Mouse (Mus musculus): ENCODE measurements around the gene Emilin1. TPM values are rescaled to one million over a fixed set of nuclear protein-coding genes. Genes with fewer than 3 reads are reported as not detected.

Emilin1 gene
- total and polyA plus RNA-seq, 2 experiments from 2014 or later: 9.0 to 11.8 TPM

DNA sequence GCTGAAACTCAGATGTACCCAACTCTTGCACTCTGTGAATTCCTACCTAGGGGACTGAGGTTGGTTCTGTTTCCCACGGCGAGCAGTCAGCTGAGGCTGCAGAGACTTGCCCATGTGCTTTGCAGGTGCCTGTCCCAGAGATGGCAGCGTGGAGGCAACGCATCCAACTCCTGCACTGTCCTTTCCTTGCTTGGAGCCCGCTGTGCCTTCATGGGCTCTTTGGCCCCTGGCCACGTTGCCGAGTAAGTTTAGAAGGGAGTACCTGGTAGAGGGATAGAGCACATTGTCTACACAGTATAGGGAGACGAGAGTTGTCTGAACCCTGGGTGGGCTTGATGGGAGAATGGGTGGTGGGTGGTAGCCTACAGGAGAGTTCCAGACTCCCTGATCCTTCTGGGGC is 11.4 kb downstream of the Emilin1 start:
- no peaks in the 10 kb centered on the region for H3K9me3 ChIP-seq (ENCODE audit: low read length)
- DNase-seq (ENCODE audit: low spot score) (no peak), ATAC-seq (ENCODE audit: low FRiP score) (no peak)
- H3K36me3 ChIP-seq (ENCODE audit: insufficient read depth, low read length): no peaks in the 10 kb centered on the region
- 79% methylated on average over 8 of the region's 8 CpGs for WGBS
- no peaks in the 10 kb centered on the region for H3K4me1 ChIP-seq (ENCODE audit: insufficient read depth, low read length)
- no peak for TF ChIP-seq CTCF (IDR thresholded peaks at IDR 0.05)
- H3K9ac ChIP-seq (replicated peaks; ENCODE audit: low read length, poor library complexity, severe bottlenecking): no peak overlapping the region
- H3K27ac ChIP-seq (ENCODE audit: low read depth, low read length): no peak overlapping the region
- no peak overlapping the region for H3K4me3 ChIP-seq (ENCODE audit: low read depth, low read length)
- no peaks in the 10 kb centered on the region for H3K27me3 ChIP-seq (ENCODE audit: insufficient read depth, low read length)
- no peak overlapping the region for H3K4me2 ChIP-seq (ENCODE audit: low read depth, low read length, poor library complexity, severe bottlenecking)

DNA sequence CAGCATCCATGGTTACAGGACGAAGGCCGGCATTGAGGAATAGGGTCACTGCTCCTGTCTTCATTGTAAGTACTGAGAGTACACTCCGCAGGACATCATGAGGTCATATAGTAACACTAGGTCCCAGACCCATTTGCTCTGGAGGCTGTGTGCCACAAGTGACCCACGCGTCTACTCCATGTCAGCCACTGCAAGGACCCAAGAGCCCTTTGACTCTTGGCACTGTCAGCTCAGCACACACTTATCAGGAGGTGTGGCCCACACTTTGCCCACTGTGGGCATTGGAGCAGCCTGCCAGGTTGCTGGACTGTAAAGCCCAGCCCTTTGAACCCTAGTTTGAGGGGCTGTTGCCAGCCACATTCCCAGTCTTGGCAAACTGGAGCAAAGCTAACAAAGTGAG is 12.0 kb downstream of the Emilin1 start:
- ATAC-seq (ENCODE audit: low FRiP score) (no peak), DNase-seq (ENCODE audit: low spot score) (no peak)
- Histone ChIP-seq H3K27me3 (ENCODE audit: insufficient read depth, low read length) (no peaks in the 10 kb centered on the region), H3K9ac (replicated peaks; ENCODE audit: low read length, poor library complexity, severe bottlenecking) (no peak overlapping the region), H3K36me3 (ENCODE audit: insufficient read depth, low read length) (no peaks in the 10 kb centered on the region), H3K27ac (ENCODE audit: low read depth, low read length) (no peak overlapping the region), H3K9me3 (ENCODE audit: low read length) (no peaks in the 10 kb centered on the region), H3K4me1 (ENCODE audit: insufficient read depth, low read length) (no peaks in the 10 kb centered on the region), H3K4me3 (ENCODE audit: low read depth, low read length) (no peak overlapping the region), H3K4me2 (ENCODE audit: low read depth, low read length, poor library complexity, severe bottlenecking) (no peak overlapping the region)
- 92% methylated on average over 5 of the region's 5 CpGs for WGBS
- TF ChIP-seq CTCF (IDR thresholded peaks at IDR 0.05): no peak

DNA sequence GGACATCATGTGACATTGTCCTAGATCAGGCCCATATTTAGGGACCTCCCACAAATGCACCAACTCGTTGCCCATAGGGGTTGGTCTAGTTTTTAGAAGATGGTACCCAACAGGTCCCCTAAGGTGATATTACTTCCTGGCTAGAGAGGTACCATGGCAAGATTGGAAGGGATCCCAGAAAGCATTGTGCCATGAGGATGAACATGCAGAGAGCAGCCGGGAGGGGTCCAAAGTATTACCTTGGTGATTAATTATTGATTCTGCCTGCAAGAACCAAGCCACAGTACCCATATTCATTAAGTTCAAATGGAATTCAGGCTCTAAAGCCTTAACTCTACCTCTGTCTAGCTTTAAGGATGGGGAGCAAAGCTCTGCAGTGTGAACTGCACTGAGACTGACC is 12.9 kb downstream of the Emilin1 start:
- no peaks in the 10 kb centered on the region for H3K27me3 ChIP-seq (ENCODE audit: insufficient read depth, low read length)
- H3K36me3 ChIP-seq (ENCODE audit: insufficient read depth, low read length): no peaks in the 10 kb centered on the region
- no peak for DNase-seq (ENCODE audit: low spot score)
- no peak overlapping the region for H3K9ac ChIP-seq (replicated peaks; ENCODE audit: low read length, poor library complexity, severe bottlenecking)
- H3K9me3 ChIP-seq (ENCODE audit: low read length): no peaks in the 10 kb centered on the region
- 79% methylated on average over 2 of the region's 2 CpGs for WGBS
- no peak for TF ChIP-seq CTCF (IDR thresholded peaks at IDR 0.05)
- no peak overlapping the region for H3K27ac ChIP-seq (ENCODE audit: low read depth, low read length)
- no peaks in the 10 kb centered on the region for H3K4me1 ChIP-seq (ENCODE audit: insufficient read depth, low read length)
- H3K4me3 ChIP-seq (ENCODE audit: low read depth, low read length): no peak overlapping the region
- no peak overlapping the region for H3K4me2 ChIP-seq (ENCODE audit: low read depth, low read length, poor library complexity, severe bottlenecking)
- no peak for ATAC-seq (ENCODE audit: low FRiP score)

DNA sequence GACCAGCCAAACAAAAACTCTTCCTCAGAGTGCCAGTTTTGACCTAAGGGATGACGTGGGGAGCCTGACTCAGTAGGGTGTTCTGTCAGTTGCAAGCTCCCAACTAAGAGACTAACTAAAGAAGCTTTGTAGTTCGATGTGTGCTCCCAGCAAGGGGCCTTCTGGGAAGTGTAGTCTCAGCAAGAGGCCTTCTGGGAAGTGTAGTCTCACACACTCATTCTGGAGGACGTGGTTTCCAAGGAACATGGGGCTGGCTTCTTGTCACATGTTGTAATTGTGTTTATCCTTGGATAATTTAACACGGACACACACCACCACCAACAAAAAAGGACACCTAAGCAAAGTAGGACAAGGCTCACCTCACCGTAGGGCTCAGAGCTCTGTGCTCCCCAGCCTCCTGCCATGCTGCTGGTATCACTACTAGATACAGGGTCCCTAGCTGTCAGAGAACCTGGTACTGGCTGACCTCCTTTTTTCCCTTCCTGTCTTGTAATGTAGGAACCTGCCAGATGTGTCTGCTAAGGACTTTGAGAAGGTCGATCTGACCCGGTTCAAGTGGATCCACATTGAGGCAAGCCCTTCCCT is 14.8 kb downstream of the Emilin1 start:
- no peak overlapping the region for H3K4me3 ChIP-seq (ENCODE audit: low read depth, low read length)
- WGBS: 42% methylated on average over 7 of the region's 7 CpGs
- H3K4me1 ChIP-seq (ENCODE audit: insufficient read depth, low read length): no peaks in the 10 kb centered on the region
- peaks cover under 1% of the 10 kb centered on the region; the same call in 1 of the 2 replicates for H3K36me3 ChIP-seq (ENCODE audit: insufficient read depth, low read length)
- no peaks in the 10 kb centered on the region for H3K27me3 ChIP-seq (ENCODE audit: insufficient read depth, low read length)
- DNase-seq (ENCODE audit: low spot score) (peak; percentile 67), ATAC-seq (ENCODE audit: low FRiP score) (0 out of 2 replicates have a peak, but pooled peaks have one; percentile 47)
- no peak overlapping the region for H3K27ac ChIP-seq (ENCODE audit: low read depth, low read length)
- peak overlapping the region; percentile 36; the same call in 1 of the 2 replicates for H3K4me2 ChIP-seq (ENCODE audit: low read depth, low read length, poor library complexity, severe bottlenecking)
- H3K9ac ChIP-seq (replicated peaks; ENCODE audit: low read length, poor library complexity, severe bottlenecking): no peak overlapping the region
- no peaks in the 10 kb centered on the region for H3K9me3 ChIP-seq (ENCODE audit: low read length)
- TF ChIP-seq CTCF (IDR thresholded peaks at IDR 0.05): no peak

DNA sequence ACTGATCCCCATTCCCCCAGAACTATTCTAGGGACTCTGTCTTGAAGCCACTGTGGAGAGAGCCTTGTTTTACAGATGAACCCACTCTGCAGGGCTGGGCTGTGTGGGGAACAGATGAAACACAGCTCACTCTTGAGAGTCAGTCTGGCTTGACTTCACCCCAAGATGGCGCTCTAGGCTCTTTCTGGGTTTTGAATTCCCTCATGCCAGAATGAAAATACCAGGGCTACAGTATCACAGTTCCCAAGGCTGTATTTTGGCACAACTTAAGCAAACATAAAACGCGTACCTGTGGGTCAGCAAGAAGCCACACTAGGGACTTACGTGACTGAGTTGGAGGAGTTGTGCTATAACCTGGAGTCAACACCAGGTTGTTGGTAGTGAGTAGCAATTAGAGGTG is 16.9 kb downstream of the Emilin1 start:
- ATAC-seq (ENCODE audit: low FRiP score) (no peak), DNase-seq (ENCODE audit: low spot score) (peak; percentile 84)
- Histone ChIP-seq H3K4me2 (ENCODE audit: low read depth, low read length, poor library complexity, severe bottlenecking) (no peak overlapping the region), H3K4me1 (ENCODE audit: insufficient read depth, low read length) (no peaks in the 10 kb centered on the region), H3K9me3 (ENCODE audit: low read length) (no peaks in the 10 kb centered on the region), H3K4me3 (ENCODE audit: low read depth, low read length) (no peak overlapping the region), H3K27me3 (ENCODE audit: insufficient read depth, low read length) (no peaks in the 10 kb centered on the region), H3K36me3 (ENCODE audit: insufficient read depth, low read length) (peaks cover 13% of the 10 kb centered on the region), H3K9ac (replicated peaks; ENCODE audit: low read length, poor library complexity, severe bottlenecking) (no peak overlapping the region), H3K27ac (ENCODE audit: low read depth, low read length) (no peak overlapping the region)
- WGBS: 37% methylated on average over 4 of the region's 4 CpGs
- peak; percentile 83 for TF ChIP-seq CTCF (IDR thresholded peaks at IDR 0.05)

DNA sequence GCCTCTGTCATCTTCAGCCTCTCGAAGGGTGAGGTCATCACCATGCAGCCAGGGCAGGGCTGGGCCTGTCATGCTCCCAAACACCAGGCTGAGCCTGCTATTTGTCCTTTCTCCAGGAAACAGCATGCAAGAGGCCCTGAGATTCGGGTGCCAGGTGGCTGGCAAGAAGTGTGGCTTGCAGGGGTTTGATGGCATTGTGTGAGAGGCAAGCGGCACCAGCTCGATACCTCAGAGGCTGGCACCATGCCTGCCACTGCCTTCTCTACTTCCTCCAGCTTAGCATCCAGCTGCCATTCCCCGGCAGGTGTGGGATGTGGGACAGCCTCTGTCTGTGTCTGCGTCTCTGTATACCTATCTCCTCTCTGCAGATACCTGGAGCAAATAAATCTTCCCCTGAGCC is 17.6 kb downstream of the Emilin1 start:
- no peaks in the 10 kb centered on the region for H3K9me3 ChIP-seq (ENCODE audit: low read length)
- no peaks in the 10 kb centered on the region for H3K4me1 ChIP-seq (ENCODE audit: insufficient read depth, low read length)
- no peak overlapping the region for H3K4me2 ChIP-seq (ENCODE audit: low read depth, low read length, poor library complexity, severe bottlenecking)
- DNase-seq (ENCODE audit: low spot score) (no peak), ATAC-seq (ENCODE audit: low FRiP score) (no peak)
- H3K4me3 ChIP-seq (ENCODE audit: low read depth, low read length): no peak overlapping the region
- peaks cover 13% of the 10 kb centered on the region for H3K36me3 ChIP-seq (ENCODE audit: insufficient read depth, low read length)
- WGBS: 83% methylated on average over 6 of the region's 6 CpGs
- TF ChIP-seq CTCF (IDR thresholded peaks at IDR 0.05): no peak
- no peak overlapping the region for H3K27ac ChIP-seq (ENCODE audit: low read depth, low read length)
- H3K9ac ChIP-seq (replicated peaks; ENCODE audit: low read length, poor library complexity, severe bottlenecking): no peak overlapping the region
- H3K27me3 ChIP-seq (ENCODE audit: insufficient read depth, low read length): no peaks in the 10 kb centered on the region
